15 mouse cellular contexts compared by ENCODE assay signal in the genomic region with DNA sequence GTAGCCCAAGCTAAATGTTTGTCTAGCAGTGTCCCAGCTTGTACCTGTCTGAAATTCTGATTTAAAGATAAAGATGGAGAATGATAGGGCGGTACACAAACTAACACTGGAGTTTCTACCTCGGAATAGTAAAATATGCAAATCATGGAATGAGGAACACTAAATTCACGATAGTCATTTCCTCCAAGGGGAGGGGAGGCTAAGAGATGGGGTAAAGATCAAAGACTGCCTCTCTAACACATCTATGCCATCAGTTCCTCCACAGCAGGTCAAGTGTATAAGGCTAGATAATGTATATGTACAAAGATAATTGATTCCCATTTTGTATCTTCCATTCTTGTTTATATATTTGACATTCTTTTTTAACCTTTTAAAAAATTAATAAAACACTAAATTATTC. TPM values are rescaled to one million over a fixed set of nuclear protein-coding genes. Genes with fewer than 3 reads are reported as not detected.
DNase-seq lines count a peak whose midpoint lies in the region; ATAC-seq lines count a peak whose summit lies in the region.
"Had no signal": no experiment of that assay in that cellular context is flagged by ENCODE, and none has a peak within 500 bp of the region (broad histone marks: within the 10 kb centered on the region; RNA-seq: fewer than 3 reads in every experiment).

No protein-coding gene starts in this region.

- ATAC-seq in kidney, embryonic 15.5 days (replicated peaks; ENCODE audit: low FRiP score): no peak
- peak; percentile 79 to 86 for ATAC-seq in hematopoietic stem cell, adult 5-6 weeks (replicated peaks in 1 of 2; ENCODE audit: insufficient read depth in 1 of 2, low FRiP score in 2 of 2, low TSS enrichment in 1 of 2, low read depth in 1 of 2, poor library complexity in 2 of 2, severe bottlenecking in 2 of 2)
- ATAC-seq in megakaryocyte progenitor cell, adult 5-6 weeks (replicated peaks; ENCODE audit: poor library complexity): peak; percentile 48; the same call in 1 of the 2 replicates
- ATAC-seq: liver, embryonic 12.5 days had no signal

- 32% methylated on average over 3 of the region's 3 CpGs for WGBS in kidney, embryonic 15.5 days

- H3K4me3 ChIP-seq in kidney, embryonic 15.5 days (replicated peaks): no peak overlapping the region
- H3K4me3 ChIP-seq: embryonic facial prominence, embryonic 12.5 days; erythroblast, embryonic 14.5 days; liver, embryonic 12.5 days had no signal

- H3K9ac ChIP-seq in kidney, embryonic 15.5 days: no peak overlapping the region
- H3K9ac ChIP-seq: embryonic facial prominence, embryonic 12.5 days; liver, embryonic 12.5 days had no signal

- H3K36me3 ChIP-seq in kidney, embryonic 15.5 days: no peaks in the 10 kb centered on the region
- H3K36me3 ChIP-seq: embryonic facial prominence, embryonic 12.5 days; liver, embryonic 12.5 days had no signal

- DNase-seq in kidney, postnatal 36 days: no peak
- DNase-seq in A20 (ENCODE audit: low read depth, low spot score): peak; percentile 17
- DNase-seq in spleen, adult 12 weeks (ENCODE audit: low spot score): no peak
- no peak for DNase-seq in heart, postnatal 4 days
- DNase-seq: kidney, adult 8-10 months; lung, adult 2 months; thymus, postnatal 25 days had no signal

- no peaks in the 10 kb centered on the region for H3K9me3 ChIP-seq in kidney, embryonic 15.5 days (replicated peaks)
- H3K9me3 ChIP-seq: embryonic facial prominence, embryonic 12.5 days; liver, embryonic 12.5 days had no signal

- H3K4me2 ChIP-seq in kidney, embryonic 15.5 days: 0 out of 2 replicates have a peak overlapping the region, but pooled peaks have one; percentile 39
- H3K4me2 ChIP-seq: heart, embryonic 11.5 days; liver, embryonic 12.5 days had no signal

- H3K27me3 ChIP-seq in kidney, embryonic 15.5 days: 0 out of 2 replicates have a peak, but pooled peaks cover 2% of the 10 kb centered on the region
- H3K27me3 ChIP-seq: embryonic facial prominence, embryonic 12.5 days; liver, embryonic 12.5 days had no signal

- H3K27ac ChIP-seq in kidney, embryonic 15.5 days: no peak overlapping the region
- H3K27ac ChIP-seq: embryonic facial prominence, embryonic 12.5 days; hindbrain, postnatal 0 days; liver, embryonic 12.5 days had no signal

- H3K4me1 ChIP-seq in kidney, embryonic 15.5 days: peaks cover 3% of the 10 kb centered on the region; the same call in 1 of the 2 replicates
- H3K4me1 ChIP-seq: liver, embryonic 12.5 days had no signal

RNA-seq across cellular contexts. Expression of gene Atic, which starts 50.4 kb away (rescaled TPM):
- 62.8 and 66.1 TPM in 2 replicates for polyA plus RNA-seq in kidney, embryonic 15.5 days (2015; fragmentation: Nextera tagmentation; extraction: Ambion mirVana)
- total RNA-seq in hematopoietic stem cell, adult 5-6 weeks (2017): 155 and 291 TPM in 2 replicates
- 85.0 and 101 TPM in 2 replicates for total RNA-seq in megakaryocyte progenitor cell, adult 5-6 weeks (2015)
- total RNA-seq in megakaryocyte progenitor cell, adult 5-6 weeks (2017): 219 and 226 TPM in 2 replicates
- total RNA-seq in heart, postnatal 4 days (2021): 10 to 100 TPM; 33.0 to 33.4 TPM
